Mouse (Mus musculus) frontal cortex, adult (tissue): ENCODE measurements around the gene Dnase1l1.

Experiments
- ATAC-seq: cut with Nextera tagmentation; 2 replicates; pipeline ENCODE4 v1.9.2; 2017; ENCODE audit warnings: mild to moderate bottlenecking, moderate library complexity, mixed read lengths; ENCODE audit not compliant: low TSS enrichment

The Dnase1l1 gene

GRCm38 (mm10) chrX:74281732-74282394 is at the start of gene Dnase1l1, which contains the start of gene Taz:
TSS of gene Dnase1l1 (minus strand) at chrX:74282337.
TSS of gene Taz (plus strand) at chrX:74281912.
- peak; percentile 89 for ATAC-seq

GRCm38 (mm10) chrX:74330166-74330930 is 48.2 kb upstream of the Dnase1l1 start:
- ATAC-seq, result no peak

GRCm38 (mm10) chrX:74329215-74329671 is 47.1 kb upstream of the Dnase1l1 start:
- ATAC-seq, result peak; percentile 35; the same call in 1 of the 2 replicates

- peak; percentile 87 for ATAC-seq
Measured at GRCm38 (mm10) chrX:74328725-74329161, 46.6 kb upstream of the Dnase1l1 start, which contains the start of gene Plxna3. TSS of gene Plxna3 (plus strand) at chrX:74329066.

- peak; percentile 97 for ATAC-seq
Measured at GRCm38 (mm10) chrX:74312540-74313464, 30.7 kb upstream of the Dnase1l1 start, which contains the start of gene Fam50a. TSS of gene Fam50a (plus strand) at chrX:74313033.

- peak; percentile 89 for ATAC-seq
Measured at GRCm38 (mm10) chrX:74304867-74305700, 22.9 kb upstream of the Dnase1l1 start, which contains the start of gene Gdi1. TSS of gene Gdi1 (plus strand) at chrX:74304998.

GRCm38 (mm10) chrX:74299721-74300120 is 17.6 kb upstream of the Dnase1l1 start:
- ATAC-seq, result no peak

GRCm38 (mm10) chrX:74298348-74298747 is 16.2 kb upstream of the Dnase1l1 start:
- ATAC-seq, result no peak

GRCm38 (mm10) chrX:74296538-74297448 is 14.7 kb upstream of the Dnase1l1 start, which contains the start of gene Atp6ap1:
TSS of gene Atp6ap1 (plus strand) at chrX:74297097.
- peak; percentile 99 for ATAC-seq

GRCm38 (mm10) chrX:74293431-74293830 is 11.3 kb upstream of the Dnase1l1 start:
- ATAC-seq, result no peak

- ATAC-seq, result 0 out of 2 replicates have a peak, but pooled peaks have one; percentile 3
Measured at GRCm38 (mm10) chrX:74283092-74283437, 928 bp upstream of the Dnase1l1 start.

- ATAC-seq, result peak; percentile 84
Measured at GRCm38 (mm10) chrX:74282395-74283091, 406 bp upstream of the Dnase1l1 start.

GRCm38 (mm10) chrX:74281041-74281731 is 951 bp downstream of the Dnase1l1 start:
- ATAC-seq, result no peak

- ATAC-seq, result no peak
Measured at GRCm38 (mm10) chrX:74277916-74278315, 4.2 kb downstream of the Dnase1l1 start.

GRCm38 (mm10) chrX:74273422-74274322 is 8.5 kb downstream of the Dnase1l1 start:
- ATAC-seq, result no peak

GRCm38 (mm10) chrX:74270902-74271551 is 11.1 kb downstream of the Dnase1l1 start:
- no peak for ATAC-seq
